Mouse (Mus musculus): ENCODE data around the gene Rnh1. TPM values are rescaled to one million over a fixed set of nuclear protein-coding genes. Genes with fewer than 3 reads are reported as not detected.

Rnh1 gene
- 10 to 100 TPM; 71.5 to 77.6 TPM for total RNA-seq (2021)
- long read RNA-seq, experiment 1, transcript Rnh1-201 (10 exons, 2,091 nt), result minor isoform, 16 of 89 reads
- long read RNA-seq, experiment 1, transcript Rnh1-202 (10 exons, 1,656 nt), result major isoform, 37 of 89 reads
- long read RNA-seq, experiment 1, partial matches to known transcripts, result 35 of 89 reads
- long read RNA-seq, experiment 1, other reads (novel, unspliced or antisense), result 0 of 89 reads
- long read RNA-seq, experiment 2, transcript Rnh1-201 (10 exons, 2,091 nt), result minor isoform, 7 of 73 reads
- long read RNA-seq, experiment 2, transcript Rnh1-202 (10 exons, 1,656 nt), result major isoform, 24 of 73 reads
- long read RNA-seq, experiment 2, partial matches to known transcripts, result 41 of 73 reads
- long read RNA-seq, experiment 2, other reads (novel, unspliced or antisense), result 1 of 73 reads

GRCm38 (mm10) chr7:141172116-141173006 lies at the start of gene Rnh1:
Gene Rnh1 (minus strand): TSS chr7:141172857.
- DNase-seq, result peak; percentile 94

GRCm38 (mm10) chr7:141222126-141222467 lies 49.4 kb upstream of the Rnh1 start:
- DNase-seq, result no peak

- peak; percentile 96 to 97 for DNase-seq
Observed at GRCm38 (mm10) chr7:141221249-141222125, 48.8 kb upstream of the Rnh1 start.

GRCm38 (mm10) chr7:141220377-141220776 lies 47.7 kb upstream of the Rnh1 start:
- DNase-seq, result no peak

- DNase-seq, result no peak
Observed at GRCm38 (mm10) chr7:141219558-141220099, 47.0 kb upstream of the Rnh1 start.

- DNase-seq, result no peak
Observed at GRCm38 (mm10) chr7:141218557-141219133, 46.0 kb upstream of the Rnh1 start.

- DNase-seq, result no peak
Observed at GRCm38 (mm10) chr7:141218141-141218540, 45.5 kb upstream of the Rnh1 start.

GRCm38 (mm10) chr7:141217343-141218013 lies 44.8 kb upstream of the Rnh1 start:
- no peak for DNase-seq

- no peak for DNase-seq
Observed at GRCm38 (mm10) chr7:141216894-141217293, 44.2 kb upstream of the Rnh1 start.

GRCm38 (mm10) chr7:141215880-141216733 lies 43.5 kb upstream of the Rnh1 start:
- DNase-seq, result peak; percentile 26 to 32

GRCm38 (mm10) chr7:141215101-141215879 lies 42.6 kb upstream of the Rnh1 start, which contains the start of gene Rassf7:
Gene Rassf7 (plus strand): TSS chr7:141215860.
- DNase-seq, result peak; percentile 83 to 91

- DNase-seq, result no peak
Observed at GRCm38 (mm10) chr7:141214310-141214709, 41.7 kb upstream of the Rnh1 start.

GRCm38 (mm10) chr7:141213605-141214235 lies 41.1 kb upstream of the Rnh1 start, which contains the start of gene Lmntd2:
Gene Lmntd2 (minus strand): TSS chr7:141214080.
- DNase-seq, result no peak

GRCm38 (mm10) chr7:141213133-141213532 lies 40.5 kb upstream of the Rnh1 start:
- DNase-seq, result no peak

GRCm38 (mm10) chr7:141210606-141211131 lies 38.0 kb upstream of the Rnh1 start:
- no peak for DNase-seq

GRCm38 (mm10) chr7:141210137-141210536 lies 37.5 kb upstream of the Rnh1 start:
- DNase-seq, result no peak

GRCm38 (mm10) chr7:141209526-141209925 lies 36.9 kb upstream of the Rnh1 start:
- DNase-seq, result no peak

Data from heart, adult 18-20 months (tissue).